Mouse (Mus musculus) liver, embryonic 16.5 days (tissue): ENCODE measurements around the gene Osbpl11. TPM values are rescaled to one million over a fixed set of nuclear protein-coding genes. Genes with fewer than 3 reads are reported as not detected.
"Not testable (repeated sequence)": the region's sequence is repeated elsewhere in the genome, so short reads cannot be mapped to it uniquely, and the experiment has no call there.

Experiments used
- ATAC-seq: fragments of 200-750 bp; cut with Nextera tagmentation; 2 replicates; pipeline ENCODE4 v1.8.0; 2017; ENCODE audit warnings: low read depth, mild to moderate bottlenecking, moderate number of reproducible peaks, moderate library complexity
- H3K27ac ChIP-seq: fragments of 300-500 bp; sonication (generic); 2 replicates; pipeline ENCODE4 v1.5.1; 2014; ENCODE audit warnings: mild to moderate bottlenecking, low read length
- H3K27me3 ChIP-seq: fragments of 300-500 bp; sonication (generic); 2 replicates; pipeline ENCODE4 v1.6.1; 2014; ENCODE audit warnings: low read depth, low read length, mixed read lengths; ENCODE audit not compliant: control insufficient read depth, insufficient read depth
- H3K36me3 ChIP-seq: fragments of 300-500 bp; sonication (generic); 2 replicates; pipeline ENCODE4 v1.6.1; 2014; ENCODE audit warnings: mild to moderate bottlenecking; ENCODE audit not compliant: control insufficient read depth, insufficient read depth
- H3K4me1 ChIP-seq: fragments of 300-500 bp; sonication (generic); 2 replicates; pipeline ENCODE4 v1.6.1; 2014; ENCODE audit warnings: low read depth, low read length, mixed read lengths; ENCODE audit not compliant: control insufficient read depth
- H3K4me2 ChIP-seq: fragments of 300-500 bp; sonication (generic); 2 replicates; pipeline ENCODE4 v1.6.1; 2014; ENCODE audit warnings: low read depth, low read length, mixed read lengths
- H3K4me3 ChIP-seq: fragments of 300-500 bp; sonication (generic); 2 replicates; pipeline ENCODE4 v1.5.1; 2014; ENCODE audit warnings: low read depth, mild to moderate bottlenecking, low read length
- H3K9ac ChIP-seq: fragments of 300-500 bp; sonication (generic); 2 replicates; pipeline ENCODE4 v1.6.1; 2014; ENCODE audit warnings: low read depth, low read length
- H3K9me3 ChIP-seq: fragments of 300-500 bp; sonication (generic); replicated peaks from 2 replicates; pipeline ENCODE4 v1.6.1; 2016; ENCODE audit warnings: low read length; ENCODE audit not compliant: control insufficient read depth
- WGBS: fragments of 180-500 bp; shearing (Covaris S2); extraction: QIAGEN DNeasy Blood & Tissue Kit; methylation state at CpG from one replicate; pipeline ENCODE4 v1.1.7; 2014; ENCODE audit not compliant: insufficient replicate concordance; 5-methylcytosine and 5-hydroxymethylcytosine counted together
- polyA plus RNA-seq: library from polyadenylated mRNA; unstranded; fragments of >200 nt; fragmentation: Nextera tagmentation; extraction: Ambion mirVana; gene quantifications from 2 replicates; pipeline ENCODE4 v1.2.1, GENCODE M21; 2015

Gene Osbpl11
- polyA plus RNA-seq, 1 experiment from 2014 or later: 4.4 TPM

- Histone ChIP-seq H3K4me3 (no peak overlapping the region), H3K27me3 (no peaks in the 10 kb centered on the region), H3K36me3 (no peaks in the 10 kb centered on the region; the same call in 1 of the 2 replicates), H3K9me3 (no peaks in the 10 kb centered on the region), H3K4me2 (no peak overlapping the region), H3K9ac (no peak overlapping the region), H3K4me1 (no peaks in the 10 kb centered on the region), H3K27ac (no peak overlapping the region)
- 26% methylated on average over 8 of the region's 8 CpGs for WGBS
- ATAC-seq: no peak
Observed at GRCm38 (mm10) chr16:33200589-33200988, 15.7 kb downstream of the Osbpl11 start.

- no peak for ATAC-seq
- Histone ChIP-seq H3K27ac (no peak overlapping the region), H3K9me3 (no peaks in the 10 kb centered on the region), H3K4me3 (no peak overlapping the region), H3K4me2 (no peak overlapping the region), H3K9ac (no peak overlapping the region), H3K27me3 (no peaks in the 10 kb centered on the region), H3K36me3 (peaks cover 11% of the 10 kb centered on the region), H3K4me1 (no peaks in the 10 kb centered on the region)
- 76% methylated on average over 2 of the region's 2 CpGs for WGBS
Observed at GRCm38 (mm10) chr16:33210812-33211211, 25.9 kb downstream of the Osbpl11 start.

GRCm38 (mm10) chr16:33216313-33217003 is 31.6 kb downstream of the Osbpl11 start:
- peaks cover 6% of the 10 kb centered on the region for H3K36me3 ChIP-seq
- no peak overlapping the region for H3K9ac ChIP-seq
- no peak overlapping the region for H3K4me2 ChIP-seq
- no peaks in the 10 kb centered on the region for H3K27me3 ChIP-seq
- H3K9me3 ChIP-seq: no peaks in the 10 kb centered on the region
- no peak overlapping the region for H3K4me3 ChIP-seq
- no peaks in the 10 kb centered on the region for H3K4me1 ChIP-seq
- H3K27ac ChIP-seq: no peak overlapping the region
- no peak for ATAC-seq
- WGBS: 81% methylated on average over 9 of the region's 9 CpGs

GRCm38 (mm10) chr16:33217553-33218085 is 32.7 kb downstream of the Osbpl11 start:
- H3K27me3 ChIP-seq, H3K9me3 ChIP-seq, ATAC-seq, H3K27ac ChIP-seq, H3K4me1 ChIP-seq, H3K9ac ChIP-seq, H3K36me3 ChIP-seq, H3K4me2 ChIP-seq, H3K4me3 ChIP-seq: not testable (repeated sequence)
- WGBS: 55% methylated on average over 3 of the region's 3 CpGs

- no peak for ATAC-seq
- no peaks in the 10 kb centered on the region for H3K9me3 ChIP-seq
- 61% methylated on average over 3 of the region's 3 CpGs for WGBS
- no peaks in the 10 kb centered on the region for H3K27me3 ChIP-seq
- H3K27ac ChIP-seq: no peak overlapping the region
- no peak overlapping the region for H3K4me2 ChIP-seq
- H3K36me3 ChIP-seq: peaks cover 3% of the 10 kb centered on the region
- no peaks in the 10 kb centered on the region for H3K4me1 ChIP-seq
- no peak overlapping the region for H3K4me3 ChIP-seq
- H3K9ac ChIP-seq: no peak overlapping the region
Observed at GRCm38 (mm10) chr16:33222482-33222881, 37.6 kb downstream of the Osbpl11 start.

- no peaks in the 10 kb centered on the region for H3K4me1 ChIP-seq
- 75% methylated on average over 5 of the region's 5 CpGs for WGBS
- H3K4me2 ChIP-seq: no peak overlapping the region
- no peaks in the 10 kb centered on the region for H3K9me3 ChIP-seq
- H3K27me3 ChIP-seq: no peaks in the 10 kb centered on the region
- H3K9ac ChIP-seq: no peak overlapping the region
- no peak overlapping the region for H3K4me3 ChIP-seq
- no peak for ATAC-seq
- no peak overlapping the region for H3K27ac ChIP-seq
- H3K36me3 ChIP-seq: peaks cover 3% of the 10 kb centered on the region
Observed at GRCm38 (mm10) chr16:33224381-33224780, 39.5 kb downstream of the Osbpl11 start.

- WGBS: 79% methylated on average over 12 of the region's 12 CpGs
- Histone ChIP-seq H3K4me2 (no peak overlapping the region), H3K4me1 (no peaks in the 10 kb centered on the region), H3K27me3 (no peaks in the 10 kb centered on the region), H3K9me3 (no peaks in the 10 kb centered on the region), H3K27ac (no peak overlapping the region), H3K36me3 (peaks cover 3% of the 10 kb centered on the region; the same call in 1 of the 2 replicates), H3K4me3 (no peak overlapping the region), H3K9ac (no peak overlapping the region)
- no peak for ATAC-seq
Observed at GRCm38 (mm10) chr16:33234128-33234527, 49.3 kb downstream of the Osbpl11 start.

GRCm38 (mm10) chr16:33236151-33236550 is 51.3 kb downstream of the Osbpl11 start:
- ATAC-seq: no peak
- H3K4me1 ChIP-seq: no peaks in the 10 kb centered on the region

GRCm38 (mm10) chr16:33239305-33239704 is 54.4 kb downstream of the Osbpl11 start:
- Histone ChIP-seq H3K36me3 (peaks cover 6% of the 10 kb centered on the region; the same call in 1 of the 2 replicates), H3K9ac (no peak overlapping the region), H3K27ac (no peak overlapping the region), H3K9me3 (no peaks in the 10 kb centered on the region), H3K4me2 (no peak overlapping the region), H3K27me3 (no peaks in the 10 kb centered on the region), H3K4me3 (no peak overlapping the region), H3K4me1 (no peaks in the 10 kb centered on the region)
- ATAC-seq: no peak
- 54% methylated on average over 2 of the region's 2 CpGs for WGBS

More at GRCm38 (mm10) chr16:33236151-33236550, 51.3 kb downstream of the Osbpl11 start:
- no peak overlapping the region for H3K4me3 ChIP-seq
- 68% methylated on average over 6 of the region's 6 CpGs for WGBS
- no peaks in the 10 kb centered on the region for H3K9me3 ChIP-seq
- no peak overlapping the region for H3K9ac ChIP-seq
- H3K27ac ChIP-seq: no peak overlapping the region
- peaks cover 3% of the 10 kb centered on the region; the same call in 1 of the 2 replicates for H3K36me3 ChIP-seq
- H3K27me3 ChIP-seq: no peaks in the 10 kb centered on the region
- H3K4me2 ChIP-seq: no peak overlapping the region
